Mouse (Mus musculus) urinary bladder, adult 18-20 months (tissue): ENCODE data around the gene Col23a1.

Experiments used
- DNase-seq, 2 experiments: peaks; one replicate each; pipeline ENCODE4 v3.0.0; 2022; ENCODE audit warnings: low spot score in 2 of 2, mixed read lengths in 2 of 2

The Col23a1 gene

GRCm38 (mm10) chr11:51388892-51389340, 99.2 kb downstream of the Col23a1 start:
- no peak for DNase-seq

- no peak for DNase-seq
Observed at GRCm38 (mm10) chr11:51389763-51390162, 100.0 kb downstream of the Col23a1 start.

GRCm38 (mm10) chr11:51390521-51390920, 100.8 kb downstream of the Col23a1 start:
- no peak for DNase-seq

DNA sequence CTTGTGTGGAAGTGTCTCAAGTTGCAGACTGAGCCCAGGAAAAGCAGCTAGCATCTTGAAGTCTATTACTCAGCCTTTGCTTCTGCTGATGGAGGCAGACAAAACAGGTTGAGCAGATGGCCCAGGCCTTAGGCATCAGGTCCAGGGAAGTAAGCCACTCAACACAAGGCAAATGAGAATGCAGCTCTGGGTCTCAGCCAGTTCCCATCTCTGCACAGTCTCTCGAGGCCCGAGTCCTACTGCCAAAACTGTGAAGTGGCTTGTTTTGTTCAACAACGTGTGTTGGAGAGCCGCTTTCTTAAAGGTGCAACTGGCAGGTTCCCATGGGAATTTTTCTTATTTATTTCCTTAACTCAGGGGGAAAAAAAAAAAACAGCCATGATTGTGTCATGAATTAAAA, 101.8 kb downstream of the Col23a1 start:
- no peak for DNase-seq

DNA sequence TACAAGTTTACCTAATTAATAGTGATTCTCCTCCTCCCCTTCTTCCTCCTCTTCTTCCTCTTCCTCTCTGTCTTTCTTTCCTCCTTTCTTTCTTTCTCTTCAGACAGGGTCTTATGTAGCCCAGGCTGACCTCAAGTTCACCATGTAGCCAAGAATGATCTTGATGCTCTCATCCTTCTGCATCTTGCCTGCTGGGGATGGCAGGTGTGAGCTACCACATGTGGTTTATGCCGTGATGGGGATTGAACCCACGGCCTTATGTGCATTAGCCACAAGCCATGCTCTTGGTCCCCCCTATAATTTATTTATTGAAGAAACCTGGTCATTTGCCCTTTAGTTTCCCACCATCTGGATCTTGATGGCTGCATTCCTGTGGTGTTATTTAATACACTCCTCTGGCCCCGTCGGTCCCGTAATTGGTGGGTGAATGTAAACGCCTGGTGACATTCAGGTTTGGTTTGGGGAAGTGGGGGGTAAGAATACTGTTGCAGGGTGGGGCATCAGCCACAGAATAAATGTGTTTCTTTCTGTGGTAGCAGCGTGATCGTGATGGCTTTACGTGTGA, 104.7 kb downstream of the Col23a1 start:
- no peak for DNase-seq

DNA sequence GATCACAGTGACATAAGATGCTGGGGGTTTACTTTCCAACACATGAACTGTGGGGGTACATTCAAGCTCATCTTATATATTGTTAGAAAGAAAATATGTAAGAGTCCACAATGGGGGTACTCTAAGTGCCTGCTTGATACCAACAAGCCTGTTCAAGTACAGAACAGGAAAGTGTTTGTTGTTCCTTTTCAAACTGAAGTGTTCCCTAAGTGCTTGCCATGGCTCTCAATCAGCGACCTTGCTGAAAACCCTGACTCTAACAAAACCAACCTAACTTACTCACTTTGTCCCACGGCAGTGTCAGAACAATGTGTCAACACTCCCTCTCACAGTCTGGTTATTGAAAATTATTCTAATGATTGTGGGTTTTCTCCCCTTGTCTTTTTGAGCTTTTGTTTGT, 106.7 kb downstream of the Col23a1 start:
- no peak for DNase-seq

DNA sequence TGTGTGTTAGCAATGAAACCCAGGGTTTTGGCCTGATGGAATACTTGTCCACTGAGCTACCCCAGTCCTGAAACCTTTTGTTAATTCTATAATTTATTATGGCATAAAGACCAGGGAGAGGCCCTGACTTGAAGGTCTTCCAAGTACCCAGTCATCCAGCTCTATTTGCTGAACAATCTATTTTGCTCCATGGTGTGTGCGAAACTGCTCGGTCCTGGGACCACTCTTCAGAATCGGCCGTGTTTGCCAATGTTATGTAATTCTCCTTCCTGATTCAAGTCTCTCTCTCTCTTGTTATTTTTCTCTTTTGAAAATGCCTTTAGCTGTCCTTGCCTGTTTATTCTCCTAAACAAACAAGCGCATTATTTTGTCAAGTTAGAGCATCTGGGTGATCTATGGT, 108.4 kb downstream of the Col23a1 start:
- DNase-seq = no peak

- DNase-seq = no peak
Observed at GRCm38 (mm10) chr11:51400356-51400755, 110.6 kb downstream of the Col23a1 start.

- DNase-seq = no peak
Observed at GRCm38 (mm10) chr11:51401481-51402128, 111.9 kb downstream of the Col23a1 start.

DNA sequence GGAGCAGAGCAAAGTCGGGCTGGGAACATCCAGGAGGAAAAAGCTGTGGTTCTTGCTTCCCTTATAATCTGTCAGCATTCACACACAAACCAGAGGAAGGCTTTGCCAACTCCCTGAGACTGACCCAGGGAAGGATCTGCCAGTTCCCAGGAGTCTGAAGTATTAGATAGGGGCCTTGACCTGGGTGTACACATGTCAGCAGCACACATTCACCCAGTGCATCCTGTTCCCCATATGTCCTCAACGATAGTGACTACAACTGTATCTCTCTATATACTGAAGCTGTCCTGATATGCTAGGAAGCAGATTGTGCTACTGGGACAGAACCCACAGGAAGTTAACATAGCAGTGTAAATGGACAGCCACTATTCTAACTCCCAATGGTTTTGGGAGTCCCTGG, 114.2 kb downstream of the Col23a1 start:
- no peak for DNase-seq

DNA sequence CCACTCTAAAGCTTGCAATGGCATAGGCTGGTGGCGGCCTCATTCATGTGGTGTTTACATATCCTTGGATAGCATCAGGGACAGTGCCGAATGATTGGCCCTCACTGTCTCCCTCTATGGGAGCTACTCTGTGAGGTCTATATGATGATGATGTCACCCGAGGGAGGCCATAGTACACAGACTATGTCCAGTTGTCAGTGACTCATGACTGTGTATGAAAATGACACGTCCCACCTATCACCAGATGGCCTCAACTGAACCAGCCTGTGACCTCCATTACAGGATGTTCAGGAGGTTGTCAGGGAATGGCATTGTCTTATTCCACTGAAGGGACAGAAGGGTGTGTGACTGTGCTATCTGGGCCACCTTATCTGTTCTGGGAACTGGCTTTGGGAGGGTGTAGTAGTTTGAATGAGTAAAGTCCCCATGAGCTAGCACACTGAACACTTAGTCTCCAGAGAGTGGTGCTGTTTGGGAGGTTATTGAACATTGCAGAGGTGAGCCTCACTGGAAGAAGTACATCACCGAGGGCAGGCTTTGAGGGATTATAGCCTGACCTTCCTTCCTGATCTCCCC, 115.2 kb downstream of the Col23a1 start:
- no peak for DNase-seq

GRCm38 (mm10) chr11:51406531-51406930, 116.8 kb downstream of the Col23a1 start:
- DNase-seq = no peak

- no peak for DNase-seq
Observed at GRCm38 (mm10) chr11:51407351-51407750, 117.6 kb downstream of the Col23a1 start.

DNA sequence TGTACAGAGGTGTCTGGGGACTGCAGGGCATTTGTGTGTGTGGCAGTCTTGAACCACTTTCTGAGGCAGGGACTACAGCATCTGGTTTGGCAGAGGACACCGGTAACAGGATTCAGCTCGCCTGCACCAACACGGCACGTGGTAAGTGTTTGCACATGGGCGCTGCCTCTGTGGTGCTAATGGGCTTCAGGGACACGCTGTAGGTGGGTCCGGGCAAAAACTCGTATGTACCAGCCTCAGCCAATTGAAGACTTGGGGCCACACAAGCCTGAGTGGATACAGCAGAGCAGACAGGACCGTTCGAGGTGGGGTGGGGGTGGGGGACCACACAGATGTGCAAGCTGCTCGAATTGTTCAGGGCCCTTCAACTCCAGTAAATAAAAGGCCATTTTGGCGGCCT, 121.1 kb downstream of the Col23a1 start:
- no peak for DNase-seq

DNA sequence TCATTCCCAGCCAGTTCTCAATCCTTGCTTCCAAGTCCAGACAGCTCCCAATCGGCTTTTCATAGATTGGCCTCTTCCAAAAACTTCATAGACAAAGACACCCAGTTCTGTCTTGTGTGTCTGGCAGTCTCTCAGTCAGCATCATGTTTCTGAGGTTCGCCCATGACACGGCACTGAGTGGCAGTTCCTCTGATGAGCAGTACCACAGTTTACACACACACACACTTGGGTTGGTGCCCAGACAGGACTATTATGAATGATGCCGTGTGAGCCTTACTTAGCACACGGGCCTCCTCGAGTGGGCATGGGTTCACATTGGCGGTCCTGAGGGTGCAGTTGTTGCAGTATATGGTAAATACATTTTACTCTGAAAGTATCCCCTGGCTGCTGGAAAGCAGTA, 124.8 kb downstream of the Col23a1 start:
- DNase-seq = no peak

DNA sequence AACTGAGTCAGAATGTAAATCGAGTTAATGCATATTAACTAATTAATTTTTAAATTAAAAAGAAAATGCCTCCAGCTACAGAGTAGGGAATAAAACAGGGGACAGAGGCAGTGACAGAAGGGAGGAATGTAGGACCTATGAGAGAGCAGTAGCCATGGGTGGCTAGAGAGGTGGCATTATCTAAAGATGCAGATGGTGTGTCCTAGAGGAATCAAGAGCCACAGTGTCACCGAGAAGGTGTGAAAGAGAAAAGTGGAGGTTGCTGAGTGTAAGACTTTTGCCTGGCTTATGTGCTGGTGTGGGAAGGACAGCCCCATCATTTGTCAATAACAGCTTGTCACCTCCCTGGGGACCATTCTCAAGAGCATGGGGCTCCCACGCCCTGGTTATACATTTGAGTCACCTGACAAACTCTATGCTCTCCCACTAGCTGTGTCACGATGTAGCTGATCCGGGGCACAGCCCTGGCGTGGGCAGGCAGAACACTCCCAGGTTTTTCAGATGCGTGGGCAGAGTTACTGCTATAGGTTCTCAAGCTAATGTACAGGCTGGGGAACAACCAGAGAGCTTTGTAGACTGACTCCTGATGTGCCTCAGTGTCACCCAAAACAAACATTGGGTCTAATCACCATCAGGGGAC, 125.4 kb downstream of the Col23a1 start:
- DNase-seq = no peak

GRCm38 (mm10) chr11:51418807-51419206, 129.1 kb downstream of the Col23a1 start:
- DNase-seq = no peak

GRCm38 (mm10) chr11:51421878-51422277, 132.2 kb downstream of the Col23a1 start:
- DNase-seq = no peak

GRCm38 (mm10) chr11:51422713-51423112, 133.0 kb downstream of the Col23a1 start:
- no peak for DNase-seq

GRCm38 (mm10) chr11:51426155-51426554, 136.4 kb downstream of the Col23a1 start:
- no peak for DNase-seq

DNA sequence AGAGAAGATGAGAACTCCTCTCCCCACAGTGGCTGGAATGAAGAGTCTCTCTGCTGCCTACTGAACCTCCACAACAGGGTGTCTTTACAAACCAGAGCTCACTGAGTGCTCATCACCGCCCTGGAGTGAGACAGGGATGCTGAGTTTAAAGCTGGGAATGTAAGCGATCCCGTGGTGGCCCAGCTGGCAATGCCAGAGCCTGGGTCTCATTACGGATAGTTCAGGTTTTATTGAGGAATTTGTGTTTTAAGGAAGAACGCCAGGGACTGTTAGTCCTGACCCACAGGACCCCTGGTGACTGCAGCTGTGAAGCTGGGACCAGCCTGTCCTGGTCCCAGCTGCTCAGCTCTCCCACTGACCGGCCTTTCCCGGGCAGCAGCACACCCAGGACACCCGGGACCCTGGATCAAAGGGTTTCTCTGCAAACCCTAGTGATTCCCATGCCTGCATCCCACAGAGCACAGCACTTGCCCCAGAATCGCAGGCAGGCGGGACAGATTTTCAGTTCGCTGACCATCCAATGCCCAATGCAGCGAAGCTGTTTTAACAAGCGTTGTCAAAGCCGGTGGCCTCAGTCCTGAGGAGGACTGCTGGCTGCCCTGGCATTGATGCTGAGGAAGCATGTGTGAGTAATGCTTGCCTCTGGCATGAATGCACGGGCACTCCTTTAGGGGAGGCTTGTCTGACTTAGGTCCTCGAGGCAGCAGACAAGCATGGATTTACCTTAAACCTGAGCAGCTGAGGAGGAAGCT, 139.9 kb downstream of the Col23a1 start:
- no peak for DNase-seq

GRCm38 (mm10) chr11:51430180-51430578, 140.5 kb downstream of the Col23a1 start:
- peak; percentile 8 to 21 for DNase-seq
